In genomic region chr11:4593491-4593848, GRCm38 (mm10) we compare ENCODE assay signal across 10 mouse cellular contexts. TPM values are rescaled to one million over a fixed set of nuclear protein-coding genes. Genes with fewer than 3 reads are reported as not detected.
DNase-seq lines count a peak whose midpoint lies in the region; ATAC-seq and TF ChIP-seq lines count a peak whose summit lies in the region.
"Had no signal": no experiment of that assay in that cellular context is flagged by ENCODE, and none has a peak within 500 bp of the region (broad histone marks: within the 10 kb centered on the region; RNA-seq: fewer than 3 reads in every experiment).

No protein-coding gene starts in this region.

- H3K27me3 ChIP-seq in heart, embryonic 11.5 days (ENCODE audit: control insufficient read depth, insufficient read depth, low read length): no peaks in the 10 kb centered on the region
- H3K27me3 ChIP-seq in E14TG2a.4 (ENCODE audit: insufficient read depth, low read length): no peaks in the 10 kb centered on the region
- H3K27me3 ChIP-seq in forebrain, embryonic 14.5 days (replicated peaks; ENCODE audit: control insufficient read depth, insufficient read depth, low read length): no peaks in the 10 kb centered on the region
- no peaks in the 10 kb centered on the region for H3K27me3 ChIP-seq in liver, embryonic 16.5 days (ENCODE audit: control insufficient read depth, insufficient read depth, low read depth, low read length)

- 35% methylated on average over 5 of the region's 5 CpGs for WGBS in heart, embryonic 11.5 days (ENCODE audit: insufficient replicate concordance)
- WGBS in forebrain, embryonic 14.5 days: 25% methylated on average over 5 of the region's 5 CpGs
- 17% methylated on average over 5 of the region's 5 CpGs for WGBS in liver, embryonic 16.5 days (ENCODE audit: insufficient replicate concordance)

- intact Hi-C loops in heart, postnatal 25 days (cut with DNase I): no loop called here

- H3K4me1 ChIP-seq in heart, embryonic 11.5 days (ENCODE audit: control insufficient read depth, insufficient read depth, low read length): peaks cover 11% of the 10 kb centered on the region
- peaks cover 24% of the 10 kb centered on the region for H3K4me1 ChIP-seq in E14TG2a.4 (replicated peaks; ENCODE audit: low read depth, low read length)
- H3K4me1 ChIP-seq in forebrain, embryonic 14.5 days (ENCODE audit: control insufficient read depth, insufficient read depth, low read length): peaks cover 14% of the 10 kb centered on the region
- H3K4me1 ChIP-seq in liver, embryonic 16.5 days (ENCODE audit: control insufficient read depth, low read depth, low read length): peaks cover 17% of the 10 kb centered on the region

- no peaks in the 10 kb centered on the region for H3K9me3 ChIP-seq in heart, embryonic 11.5 days (replicated peaks; ENCODE audit: control insufficient read depth, low read length)
- no peaks in the 10 kb centered on the region for H3K9me3 ChIP-seq in E14TG2a.4 (ENCODE audit: low read length)
- no peaks in the 10 kb centered on the region for H3K9me3 ChIP-seq in forebrain, embryonic 14.5 days (replicated peaks; ENCODE audit: control insufficient read depth, low read length)
- H3K9me3 ChIP-seq in liver, embryonic 16.5 days (replicated peaks; ENCODE audit: control insufficient read depth, low read length): no peaks in the 10 kb centered on the region

- TF ChIP-seq CTCF in E14TG2a.4 (conservative IDR thresholded peaks at IDR 0.05; ENCODE audit: low read length): no peak

- DNase-seq in heart, postnatal 25 days (ENCODE audit: low spot score): no peak
- DNase-seq in forebrain, embryonic 14.5 days (ENCODE audit: low spot score): no peak
- DNase-seq in thymus, adult 18-20 months: no peak
- DNase-seq in cerebellum, adult 9-10 months: no peak
- DNase-seq in retina, embryonic 14.5 days (ENCODE audit: low spot score): no peak

- ATAC-seq in heart, embryonic 11.5 days (replicated peaks; ENCODE audit: insufficient number of reproducible peaks, low FRiP score, low TSS enrichment): no peak
- ATAC-seq in forebrain, embryonic 14.5 days: no peak
- no peak for ATAC-seq in liver, embryonic 16.5 days (ENCODE audit: low read depth)

- peak overlapping the region; percentile 73 for H3K4me2 ChIP-seq in heart, embryonic 11.5 days
- peak overlapping the region; percentile 72 for H3K4me2 ChIP-seq in forebrain, embryonic 14.5 days (ENCODE audit: low read length)
- H3K4me2 ChIP-seq in liver, embryonic 16.5 days (ENCODE audit: low read depth, low read length): peak overlapping the region; percentile 72

- H3K9ac ChIP-seq in heart, embryonic 11.5 days (ENCODE audit: low read depth, low read length): peak overlapping the region; percentile 98
- peak overlapping the region; percentile 96 for H3K9ac ChIP-seq in forebrain, embryonic 14.5 days (ENCODE audit: low read length)
- H3K9ac ChIP-seq in liver, embryonic 16.5 days (ENCODE audit: low read depth, low read length): peak overlapping the region; percentile 100

- H3K27ac ChIP-seq in heart, embryonic 11.5 days (ENCODE audit: low read depth, low read length): no peak overlapping the region
- H3K27ac ChIP-seq in forebrain, embryonic 14.5 days (ENCODE audit: low read depth, low read length): no peak overlapping the region
- peak overlapping the region; percentile 97 for H3K27ac ChIP-seq in liver, embryonic 16.5 days (ENCODE audit: low read length)

- peak overlapping the region; percentile 98 for H3K4me3 ChIP-seq in heart, embryonic 11.5 days (ENCODE audit: low read depth, low read length)
- peak overlapping the region; percentile 96 for H3K4me3 ChIP-seq in E14TG2a.4 (replicated peaks; ENCODE audit: low read length)
- H3K4me3 ChIP-seq in forebrain, embryonic 14.5 days (ENCODE audit: low read depth, low read length): peak overlapping the region; percentile 98
- peak overlapping the region; percentile 100 for H3K4me3 ChIP-seq in liver, embryonic 16.5 days (ENCODE audit: low read depth, low read length)

- no peaks in the 10 kb centered on the region for H3K36me3 ChIP-seq in heart, embryonic 11.5 days (ENCODE audit: control insufficient read depth, insufficient read depth, low read length)
- no peaks in the 10 kb centered on the region for H3K36me3 ChIP-seq in E14TG2a.4 (ENCODE audit: insufficient read depth, low read length)
- no peaks in the 10 kb centered on the region for H3K36me3 ChIP-seq in forebrain, embryonic 14.5 days (ENCODE audit: control insufficient read depth, insufficient read depth, low read length)
- no peaks in the 10 kb centered on the region for H3K36me3 ChIP-seq in liver, embryonic 16.5 days (ENCODE audit: control insufficient read depth, insufficient read depth)

RNA-seq across cellular contexts. Expression of gene Mtmr3, which starts 1.2 kb away (rescaled TPM):
- polyA plus RNA-seq in heart, embryonic 11.5 days (2014; fragmentation: Nextera tagmentation; extraction: Ambion mirVana): 21.4 and 24.4 TPM in 2 replicates
- 10 to 100 TPM; 49.6 to 50.6 TPM for total RNA-seq in heart, postnatal 25 days (2021)
- polyA plus RNA-seq in forebrain, embryonic 14.5 days (2014; fragmentation: Nextera tagmentation; extraction: Ambion mirVana): 26.1 and 35.1 TPM in 2 replicates
- 32.8 and 36.5 TPM in 2 replicates for polyA plus RNA-seq in liver, embryonic 16.5 days (2015; fragmentation: Nextera tagmentation; extraction: Ambion mirVana)

RNA-seq across cellular contexts. Expression of gene Gm11032, which starts 26.4 kb away (rescaled TPM):
- polyA plus RNA-seq in heart, embryonic 11.5 days (2014; fragmentation: Nextera tagmentation; extraction: Ambion mirVana): not detected in 2 replicates
- not detected for total RNA-seq in heart, postnatal 25 days (2021)
- not detected in 2 replicates for polyA plus RNA-seq in forebrain, embryonic 14.5 days (2014; fragmentation: Nextera tagmentation; extraction: Ambion mirVana)
- polyA plus RNA-seq in liver, embryonic 16.5 days (2015; fragmentation: Nextera tagmentation; extraction: Ambion mirVana): not detected in 2 replicates
- total RNA-seq: ES-E14; hematopoietic stem cell, adult 5-6 weeks had no signal

RNA-seq across cellular contexts. Expression of gene Ascc2, which starts 44.1 kb away (rescaled TPM):
- 28.4 and 29.0 TPM in 2 replicates for polyA plus RNA-seq in heart, embryonic 11.5 days (2014; fragmentation: Nextera tagmentation; extraction: Ambion mirVana)
- 10 to 100 TPM; 13.6 to 15.2 TPM for total RNA-seq in heart, postnatal 25 days (2021)
- 17.1 and 21.0 TPM in 2 replicates for polyA plus RNA-seq in forebrain, embryonic 14.5 days (2014; fragmentation: Nextera tagmentation; extraction: Ambion mirVana)
- polyA plus RNA-seq in liver, embryonic 16.5 days (2015; fragmentation: Nextera tagmentation; extraction: Ambion mirVana): 16.5 and 18.2 TPM in 2 replicates
